Mouse (Mus musculus) liver, embryonic 14.5 days (tissue): Measurements from ENCODE around the gene Bola2. TPM values are rescaled to one million over a fixed set of nuclear protein-coding genes. Genes with fewer than 3 reads are reported as not detected.

Experiments used
- ATAC-seq: fragments of 200-750 bp; cut with Nextera tagmentation; 2 replicates; pipeline ENCODE4 v1.8.0; 2017; ENCODE audit warnings: moderate number of reproducible peaks, mild to moderate bottlenecking, moderate library complexity; ENCODE audit not compliant: insufficient read depth
- DNase-seq, 3 experiments: peaks; one replicate each; pipeline ENCODE4 v3.0.0-alpha.2; 2012 to 2013; ENCODE audit warnings: low read depth in 3 of 3, low spot score in 3 of 3
- H3K27ac ChIP-seq: fragments of 300-500 bp; sonication (generic); 2 replicates; pipeline ENCODE4 v1.5.1; 2014; ENCODE audit warnings: moderate library complexity, mild to moderate bottlenecking, control low read depth, inconsistent platforms
- H3K27me3 ChIP-seq: fragments of 300-500 bp; sonication (generic); 2 replicates; pipeline ENCODE4 v1.6.1; 2014; ENCODE audit warnings: mild to moderate bottlenecking, low read length, moderate library complexity; ENCODE audit not compliant: control insufficient read depth, insufficient read depth
- H3K36me3 ChIP-seq: fragments of 300-500 bp; sonication (generic); replicated peaks from 2 replicates; pipeline ENCODE4 v1.6.1; 2014; ENCODE audit warnings: low read depth; ENCODE audit not compliant: control insufficient read depth, insufficient read depth
- H3K4me1 ChIP-seq, 2 experiments: fragments of 200-500 bp in 1 of 2; fragments of 300-500 bp in 1 of 2; sonication (generic) in 1 of 2; replicated peaks; 2 replicates each; pipeline ENCODE4 v1.6.1; 2012 to 2014; ENCODE audit warnings: antibody characterized with exemption in 1 of 2, inconsistent platforms in 1 of 2, low read length in 1 of 2; ENCODE audit not compliant: control insufficient read depth in 2 of 2, insufficient read depth in 2 of 2
- H3K4me2 ChIP-seq: fragments of 300-500 bp; sonication (generic); 2 replicates; pipeline ENCODE4 v1.6.1; 2014; ENCODE audit warnings: low read depth, mild to moderate bottlenecking, control low read depth, moderate library complexity
- H3K4me3 ChIP-seq, 2 experiments: fragments of 200-500 bp in 1 of 2; fragments of 300-500 bp in 1 of 2; sonication (generic) in 1 of 2; 2 replicates each; pipeline ENCODE4 v1.5.1; 2012 to 2014; ENCODE audit warnings: low read depth in 2 of 2, low read length in 2 of 2, mild to moderate bottlenecking in 2 of 2, control low read depth in 1 of 2, inconsistent platforms in 1 of 2, moderate library complexity in 1 of 2; ENCODE audit not compliant: insufficient read depth in 1 of 2
- H3K9ac ChIP-seq: fragments of 300-500 bp; sonication (generic); replicated peaks from 2 replicates; pipeline ENCODE4 v1.6.1; 2014; ENCODE audit warnings: mild to moderate bottlenecking, control low read depth, moderate library complexity
- H3K9me3 ChIP-seq: fragments of 300-500 bp; sonication (generic); 2 replicates; pipeline ENCODE4 v1.6.1; 2016; ENCODE audit warnings: low read length, mixed read lengths; ENCODE audit not compliant: control insufficient read depth
- CTCF ChIP-seq: IDR thresholded peaks from 2 replicates; pipeline ENCODE4 v1.5.1; 2016; ENCODE audit warnings: antibody characterized with exemption, low read depth, control low read depth
- EP300 ChIP-seq: IDR thresholded peaks from 2 replicates; pipeline ENCODE4 v1.6.1; 2016; ENCODE audit warnings: antibody characterized with exemption, low read depth
- WGBS: fragments of 180-500 bp; shearing (Covaris S2); extraction: QIAGEN DNeasy Blood & Tissue Kit; methylation state at CpG from one replicate; pipeline ENCODE4 v1.1.7; 2014; ENCODE audit not compliant: insufficient replicate concordance; 5-methylcytosine and 5-hydroxymethylcytosine counted together
- polyA plus RNA-seq, 2 experiments: library from polyadenylated mRNA; depleted of rRNA in 1 of 2; stranded (reverse) in 1 of 2; unstranded in 1 of 2; fragments of >200 nt; fragmentation: Nextera tagmentation in 1 of 2; extraction: Ambion mirVana in 1 of 2; gene quantifications; 2 replicates each; pipeline versions ENCODE4 v1.2.1 to v1.2.3; 2012 to 2014

Bola2 gene
- polyA plus RNA-seq, 2 experiments, result 35.8 to 111 TPM

DNA sequence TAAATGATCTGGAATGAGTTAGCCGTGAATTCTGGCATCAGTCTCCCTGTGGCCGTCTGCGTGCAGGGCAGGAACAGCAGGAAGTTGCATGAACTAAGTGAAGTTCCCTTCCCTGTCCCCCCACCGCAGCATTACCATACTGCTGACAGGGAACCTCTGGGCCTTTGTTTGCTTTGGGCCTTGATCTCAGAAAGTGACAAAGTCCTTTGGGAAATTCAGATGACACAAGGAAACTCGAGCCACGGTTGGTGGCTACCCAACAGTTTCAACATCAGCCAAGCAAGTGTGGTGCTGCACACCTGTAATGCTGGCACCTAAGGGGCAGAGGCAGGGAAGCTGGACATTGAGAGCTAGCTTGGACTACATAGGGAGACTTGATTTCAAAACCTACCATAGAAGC is 51.6 kb downstream of the Bola2 start:
- no peaks in the 10 kb centered on the region for H3K27me3 ChIP-seq
- no peak overlapping the region for H3K9ac ChIP-seq
- DNase-seq (peak in 1 of 3 experiments; percentile 40), ATAC-seq (peak; percentile 51)
- H3K27ac ChIP-seq, result peak overlapping the region; percentile 29
- H3K4me1 ChIP-seq, result peaks cover 0 to 11% of the 10 kb centered on the region in 2 experiments; a peak in 2 of 4 replicates
- H3K9me3 ChIP-seq, result no peaks in the 10 kb centered on the region
- H3K36me3 ChIP-seq, result no peaks in the 10 kb centered on the region
- peak overlapping the region; percentile 21 to 30; a peak in 3 of 4 replicates for H3K4me3 ChIP-seq
- TF ChIP-seq CTCF, result no peak
- no peak for TF ChIP-seq EP300
- peak overlapping the region; percentile 51 for H3K4me2 ChIP-seq
- 15% methylated on average over 6 of the region's 6 CpGs for WGBS

DNA sequence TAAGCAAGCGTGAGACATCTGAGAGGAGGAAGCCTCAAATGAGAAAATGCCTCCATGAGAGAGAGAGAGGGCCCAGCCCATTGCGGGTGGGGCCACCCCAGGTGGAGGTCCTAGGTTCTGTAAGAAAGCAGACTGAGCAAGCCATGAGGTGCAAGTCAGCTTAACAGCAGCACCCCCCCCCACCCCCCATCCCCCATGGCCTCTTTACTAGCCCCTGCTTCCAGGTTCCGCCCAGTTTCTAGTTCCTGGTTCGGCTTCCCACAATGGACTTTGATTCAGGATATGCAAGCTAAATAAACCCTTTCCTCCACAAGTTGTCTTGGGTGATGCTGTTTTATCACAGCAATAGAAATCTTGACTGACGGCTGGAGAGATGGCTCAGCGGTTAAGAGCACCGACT is 53.6 kb downstream of the Bola2 start:
- peaks cover 0 to 11% of the 10 kb centered on the region in 2 experiments; a peak in 2 of 4 replicates for H3K4me1 ChIP-seq
- H3K27ac ChIP-seq, result no peak overlapping the region
- no peak for ATAC-seq
- H3K9ac ChIP-seq, result no peak overlapping the region
- H3K4me2 ChIP-seq, result no peak overlapping the region
- no peak for DNase-seq
- H3K36me3 ChIP-seq, result no peaks in the 10 kb centered on the region
- H3K4me3 ChIP-seq, result no peak overlapping the region
- WGBS, result 73% methylated on average over 7 of the region's 7 CpGs
- H3K9me3 ChIP-seq, result no peaks in the 10 kb centered on the region
- TF ChIP-seq EP300 (no peak), CTCF (no peak)
- H3K27me3 ChIP-seq, result no peaks in the 10 kb centered on the region

Other genes with a start within 250 kb of the Bola2 start
- gene Atp2a1, start 232.3 kb upstream of the Bola2 start, polyA plus RNA-seq (2012; rRNA removed), result 0.15 and 0.16 TPM in 2 replicates
- gene Atp2a1, start 232.3 kb upstream of the Bola2 start, polyA plus RNA-seq (2014; fragmentation: Nextera tagmentation; extraction: Ambion mirVana), result 0.10 TPM in 1 of 2 replicates, not detected in the other
- gene Sh2b1, start 220.0 kb upstream of the Bola2 start, polyA plus RNA-seq (2012; rRNA removed), result 12.4 and 12.9 TPM in 2 replicates
- 8.3 and 9.5 TPM in 2 replicates for gene Sh2b1, start 220.0 kb upstream of the Bola2 start, polyA plus RNA-seq (2014; fragmentation: Nextera tagmentation; extraction: Ambion mirVana)
- 44.6 and 67.8 TPM in 2 replicates for gene Tufm, start 208.0 kb upstream of the Bola2 start, polyA plus RNA-seq (2012; rRNA removed)
- 73.2 and 82.9 TPM in 2 replicates for gene Tufm, start 208.0 kb upstream of the Bola2 start, polyA plus RNA-seq (2014; fragmentation: Nextera tagmentation; extraction: Ambion mirVana)
- gene Atxn2l, start 192.0 kb upstream of the Bola2 start, polyA plus RNA-seq (2012; rRNA removed), result 41.3 and 42.9 TPM in 2 replicates
- gene Atxn2l, start 192.0 kb upstream of the Bola2 start, polyA plus RNA-seq (2014; fragmentation: Nextera tagmentation; extraction: Ambion mirVana), result 17.3 and 24.3 TPM in 2 replicates
- 45.7 and 58.0 TPM in 2 replicates for gene Eif3c, start 129.0 kb upstream of the Bola2 start, polyA plus RNA-seq (2012; rRNA removed)
- 94.4 and 96.2 TPM in 2 replicates for gene Eif3c, start 129.0 kb upstream of the Bola2 start, polyA plus RNA-seq (2014; fragmentation: Nextera tagmentation; extraction: Ambion mirVana)
- gene Apobr, start 110.5 kb upstream of the Bola2 start, polyA plus RNA-seq (2012; rRNA removed), result 1.2 and 1.6 TPM in 2 replicates
- gene Apobr, start 110.5 kb upstream of the Bola2 start, polyA plus RNA-seq (2014; fragmentation: Nextera tagmentation; extraction: Ambion mirVana), result 0.69 TPM in 2 replicates
- 8.4 and 8.8 TPM in 2 replicates for gene Cln3, start 109.6 kb upstream of the Bola2 start, polyA plus RNA-seq (2012; rRNA removed)
- 7.2 and 9.7 TPM in 2 replicates for gene Cln3, start 109.6 kb upstream of the Bola2 start, polyA plus RNA-seq (2014; fragmentation: Nextera tagmentation; extraction: Ambion mirVana)
- 0.07 TPM in 1 of 2 replicates, not detected in the other for gene Il27, start 100.5 kb upstream of the Bola2 start, polyA plus RNA-seq (2012; rRNA removed)
- not detected in 2 replicates for gene Il27, start 100.5 kb upstream of the Bola2 start, polyA plus RNA-seq (2014; fragmentation: Nextera tagmentation; extraction: Ambion mirVana)
- 1.9 and 2.6 TPM in 2 replicates for gene Nupr1, start 64.5 kb upstream of the Bola2 start, polyA plus RNA-seq (2012; rRNA removed)
- gene Nupr1, start 64.5 kb upstream of the Bola2 start, polyA plus RNA-seq (2014; fragmentation: Nextera tagmentation; extraction: Ambion mirVana), result 1.3 and 3.2 TPM in 2 replicates
- gene Sgf29, start 46.1 kb upstream of the Bola2 start, polyA plus RNA-seq (2012; rRNA removed), result 19.5 and 24.7 TPM in 2 replicates
- 23.6 and 34.4 TPM in 2 replicates for gene Sgf29, start 46.1 kb upstream of the Bola2 start, polyA plus RNA-seq (2014; fragmentation: Nextera tagmentation; extraction: Ambion mirVana)
- gene Sult1a1, start 19.0 kb upstream of the Bola2 start, polyA plus RNA-seq (2012; rRNA removed), result 4.5 and 6.4 TPM in 2 replicates
- 13.1 and 15.2 TPM in 2 replicates for gene Sult1a1, start 19.0 kb upstream of the Bola2 start, polyA plus RNA-seq (2014; fragmentation: Nextera tagmentation; extraction: Ambion mirVana)
- gene Slx1b, start 383 bp downstream of the Bola2 start, polyA plus RNA-seq (2012; rRNA removed), result 5.7 and 6.3 TPM in 2 replicates
- 1.8 and 2.0 TPM in 2 replicates for gene Slx1b, start 383 bp downstream of the Bola2 start, polyA plus RNA-seq (2014; fragmentation: Nextera tagmentation; extraction: Ambion mirVana)
- 48.0 and 52.5 TPM in 2 replicates for gene Coro1a, start 12.4 kb downstream of the Bola2 start, polyA plus RNA-seq (2012; rRNA removed)
- 65.6 and 81.5 TPM in 2 replicates for gene Coro1a, start 12.4 kb downstream of the Bola2 start, polyA plus RNA-seq (2014; fragmentation: Nextera tagmentation; extraction: Ambion mirVana)
- 35.9 and 39.8 TPM in 2 replicates for gene Mapk3, start 64.2 kb downstream of the Bola2 start, polyA plus RNA-seq (2012; rRNA removed)
- gene Mapk3, start 64.2 kb downstream of the Bola2 start, polyA plus RNA-seq (2014; fragmentation: Nextera tagmentation; extraction: Ambion mirVana), result 14.4 and 15.5 TPM in 2 replicates
- 1.3 and 2.0 TPM in 2 replicates for gene Gdpd3, start 70.9 kb downstream of the Bola2 start, polyA plus RNA-seq (2012; rRNA removed)
- 0.27 and 0.59 TPM in 2 replicates for gene Gdpd3, start 70.9 kb downstream of the Bola2 start, polyA plus RNA-seq (2014; fragmentation: Nextera tagmentation; extraction: Ambion mirVana)
- 69.9 and 74.2 TPM in 2 replicates for gene Ypel3, start 81.6 kb downstream of the Bola2 start, polyA plus RNA-seq (2012; rRNA removed)
- 76.0 and 83.3 TPM in 2 replicates for gene Ypel3, start 81.6 kb downstream of the Bola2 start, polyA plus RNA-seq (2014; fragmentation: Nextera tagmentation; extraction: Ambion mirVana)
- 1.3 and 1.5 TPM in 2 replicates for gene Tbx6, start 86.1 kb downstream of the Bola2 start, polyA plus RNA-seq (2012; rRNA removed)
- 0.43 and 0.47 TPM in 2 replicates for gene Tbx6, start 86.1 kb downstream of the Bola2 start, polyA plus RNA-seq (2014; fragmentation: Nextera tagmentation; extraction: Ambion mirVana)
- 81.8 and 83.2 TPM in 2 replicates for gene Ppp4c, start 97.1 kb downstream of the Bola2 start, polyA plus RNA-seq (2012; rRNA removed)
- 105 and 117 TPM in 2 replicates for gene Ppp4c, start 97.1 kb downstream of the Bola2 start, polyA plus RNA-seq (2014; fragmentation: Nextera tagmentation; extraction: Ambion mirVana)
- gene Fam57b, start 102.3 kb downstream of the Bola2 start, polyA plus RNA-seq (2012; rRNA removed), result 0.19 and 0.24 TPM in 2 replicates
- gene Fam57b, start 102.3 kb downstream of the Bola2 start, polyA plus RNA-seq (2014; fragmentation: Nextera tagmentation; extraction: Ambion mirVana), result not detected in 2 replicates
- gene 4930451I11Rik, start 136.2 kb downstream of the Bola2 start, polyA plus RNA-seq (2012; rRNA removed), result not detected in 2 replicates
- not detected in 2 replicates for gene 4930451I11Rik, start 136.2 kb downstream of the Bola2 start, polyA plus RNA-seq (2014; fragmentation: Nextera tagmentation; extraction: Ambion mirVana)
- 0.02 TPM in 1 of 2 replicates, not detected in the other for gene Doc2a, start 152.0 kb downstream of the Bola2 start, polyA plus RNA-seq (2012; rRNA removed)
- gene Doc2a, start 152.0 kb downstream of the Bola2 start, polyA plus RNA-seq (2014; fragmentation: Nextera tagmentation; extraction: Ambion mirVana), result 0.18 TPM in 1 of 2 replicates, not detected in the other
- 24.7 and 58.1 TPM in 2 replicates for gene Hirip3, start 166.6 kb downstream of the Bola2 start, polyA plus RNA-seq (2012; rRNA removed)
- gene Hirip3, start 166.6 kb downstream of the Bola2 start, polyA plus RNA-seq (2014; fragmentation: Nextera tagmentation; extraction: Ambion mirVana), result 5.2 and 5.6 TPM in 2 replicates
- 22.7 and 25.1 TPM in 2 replicates for gene Ino80e, start 167.0 kb downstream of the Bola2 start, polyA plus RNA-seq (2012; rRNA removed)
- gene Ino80e, start 167.0 kb downstream of the Bola2 start, polyA plus RNA-seq (2014; fragmentation: Nextera tagmentation; extraction: Ambion mirVana), result 36.6 and 40.6 TPM in 2 replicates
- gene Taok2, start 189.3 kb downstream of the Bola2 start, polyA plus RNA-seq (2012; rRNA removed), result 16.2 and 16.3 TPM in 2 replicates
- gene Taok2, start 189.3 kb downstream of the Bola2 start, polyA plus RNA-seq (2014; fragmentation: Nextera tagmentation; extraction: Ambion mirVana), result 6.3 and 7.0 TPM in 2 replicates
- gene Tmem219, start 227.5 kb downstream of the Bola2 start, polyA plus RNA-seq (2012; rRNA removed), result 10.8 and 15.3 TPM in 2 replicates
- 15.7 and 17.1 TPM in 2 replicates for gene Tmem219, start 227.5 kb downstream of the Bola2 start, polyA plus RNA-seq (2014; fragmentation: Nextera tagmentation; extraction: Ambion mirVana)
- gene Kctd13, start 233.5 kb downstream of the Bola2 start, polyA plus RNA-seq (2012; rRNA removed), result 4.0 and 4.3 TPM in 2 replicates
- gene Kctd13, start 233.5 kb downstream of the Bola2 start, polyA plus RNA-seq (2014; fragmentation: Nextera tagmentation; extraction: Ambion mirVana), result 3.0 and 4.8 TPM in 2 replicates